Mouse (Mus musculus) MEL (cell line): ENCODE data around the gene Khnyn. TPM values are rescaled to one million over a fixed set of nuclear protein-coding genes. Genes with fewer than 3 reads are reported as not detected.

Source experiments
- DNase-seq: peaks from one replicate; pipeline ENCODE4 v3.0.0; 2011; ENCODE audit warnings: low read depth, low spot score
- H3K27ac ChIP-seq: 2 replicates; pipeline ENCODE4 v1.5.1; 2012; ENCODE audit warnings: low read depth, mild to moderate bottlenecking, control low read depth, low read length, moderate library complexity; ENCODE audit not compliant: control insufficient read depth
- H3K27me3 ChIP-seq, 2 experiments: fragments of 150-350 bp in 1 of 2; sonication (generic) in 1 of 2; 2 replicates each; pipeline ENCODE4 v1.6.1; 2012; ENCODE audit warnings: low read length in 2 of 2, mild to moderate bottlenecking in 2 of 2, improper control_type of control experiment in 1 of 2, moderate library complexity in 1 of 2; ENCODE audit not compliant: insufficient read depth in 2 of 2, control insufficient read depth in 1 of 2
- H3K36me3 ChIP-seq, 2 experiments: 2 replicates each; pipeline ENCODE4 v1.6.1; 2012 to 2014; ENCODE audit warnings: low read length in 2 of 2, improper control_type of control experiment in 1 of 2, inconsistent platforms in 1 of 2, mild to moderate bottlenecking in 1 of 2; ENCODE audit not compliant: insufficient read depth in 2 of 2, control insufficient read depth in 1 of 2
- H3K4me1 ChIP-seq, 2 experiments: fragments of 150-350 bp in 1 of 2; sonication (generic) in 1 of 2; 2 replicates each; pipeline ENCODE4 v1.6.1; 2012; ENCODE audit warnings: low read length in 2 of 2, improper control_type of control experiment in 1 of 2, mild to moderate bottlenecking in 1 of 2; ENCODE audit not compliant: insufficient read depth in 2 of 2, control insufficient read depth in 1 of 2
- H3K4me3 ChIP-seq, 2 experiments: fragments of 150-350 bp in 1 of 2; sonication (generic) in 1 of 2; 2 replicates each; pipeline ENCODE4 v1.5.1; 2012; ENCODE audit warnings: low read depth in 2 of 2, low read length in 2 of 2, mild to moderate bottlenecking in 2 of 2, moderate library complexity in 2 of 2, control low read depth in 1 of 2, improper control_type of control experiment in 1 of 2; ENCODE audit not compliant: control insufficient read depth in 1 of 2, insufficient read depth in 1 of 2
- H3K79me2 ChIP-seq: 2 replicates; pipeline ENCODE4 v1.6.1; 2012; ENCODE audit warnings: mild to moderate bottlenecking, low read length, moderate library complexity; ENCODE audit not compliant: control insufficient read depth, poor library complexity, insufficient read depth
- H3K9ac ChIP-seq: 2 replicates; pipeline ENCODE4 v1.6.1; 2012; ENCODE audit warnings: low read depth, mild to moderate bottlenecking, control low read depth, low read length, moderate library complexity; ENCODE audit not compliant: control insufficient read depth, poor library complexity, severe bottlenecking
- H3K9me3 ChIP-seq: fragments of 150-350 bp; sonication (generic); replicated peaks from 2 replicates; pipeline ENCODE4 v1.6.1; 2012; ENCODE audit warnings: mild to moderate bottlenecking, low read length, improper control_type of control experiment, moderate library complexity; ENCODE audit not compliant: insufficient read depth
- BHLHE40 ChIP-seq: IDR thresholded peaks from 2 replicates; pipeline ENCODE4 v1.6.1; 2012; ENCODE audit warnings: low read depth, mild to moderate bottlenecking, inconsistent platforms, low read length, improper control_type of control experiment, borderline replicate concordance
- CHD2 ChIP-seq: IDR thresholded peaks from 2 replicates; pipeline ENCODE4 v1.6.1; 2011; ENCODE audit warnings: low read length, improper control_type of control experiment
- E2F4 ChIP-seq: IDR thresholded peaks from 2 replicates; pipeline ENCODE4 v1.6.1; 2011; ENCODE audit warnings: low read depth, low read length, improper control_type of control experiment, borderline replicate concordance
- ELF1 ChIP-seq: IDR thresholded peaks from 2 replicates; pipeline ENCODE4 v1.6.1; 2014; ENCODE audit warnings: low read depth, mild to moderate bottlenecking, inconsistent platforms, low read length, improper control_type of control experiment, moderate library complexity
- EP300 ChIP-seq, 2 experiments: IDR thresholded peaks; 2 replicates each; pipeline ENCODE4 v1.6.1; 2011; ENCODE audit warnings: improper control_type of control experiment in 2 of 2, low read length in 2 of 2, low read depth in 1 of 2, mild to moderate bottlenecking in 1 of 2
- GATA1 ChIP-seq: IDR thresholded peaks from 2 replicates; pipeline ENCODE4 v1.6.1; 2011; ENCODE audit warnings: low read depth, low read length, improper control_type of control experiment
- HCFC1 ChIP-seq: IDR thresholded peaks from 2 replicates; pipeline ENCODE4 v1.6.1; 2012; ENCODE audit warnings: low read depth, mild to moderate bottlenecking, inconsistent platforms, low read length, improper control_type of control experiment, moderate library complexity
- JUND ChIP-seq: IDR thresholded peaks from 2 replicates; pipeline ENCODE4 v1.6.1; 2011; ENCODE audit warnings: low read depth, mild to moderate bottlenecking, improper control_type of control experiment, low read length
- MAZ ChIP-seq: IDR thresholded peaks from 2 replicates; pipeline ENCODE4 v1.6.1; 2012; ENCODE audit warnings: low read depth, mild to moderate bottlenecking, inconsistent platforms, low read length, improper control_type of control experiment
- MXI1 ChIP-seq: IDR thresholded peaks from 2 replicates; pipeline ENCODE4 v1.6.1; 2011; ENCODE audit warnings: mild to moderate bottlenecking, low read depth, low read length, improper control_type of control experiment
- MYB ChIP-seq: IDR thresholded peaks from 2 replicates; pipeline ENCODE4 v1.6.1; 2011; ENCODE audit warnings: mild to moderate bottlenecking, low read depth, low read length, improper control_type of control experiment
- NRF1 ChIP-seq: IDR thresholded peaks from 2 replicates; pipeline ENCODE4 v1.6.1; 2014; ENCODE audit warnings: low read depth, mild to moderate bottlenecking, inconsistent platforms, low read length, improper control_type of control experiment, moderate library complexity; ENCODE audit not compliant: poor library complexity, insufficient read depth, severe bottlenecking
- POLR2A ChIP-seq, 2 experiments: IDR thresholded peaks; 2 replicates each; pipeline ENCODE4 v1.6.1; 2011 to 2012; ENCODE audit warnings: low read length in 2 of 2, mild to moderate bottlenecking in 2 of 2, control low read depth in 1 of 2, improper control_type of control experiment in 1 of 2, low read depth in 1 of 2, moderate library complexity in 1 of 2; ENCODE audit not compliant: control insufficient read depth in 1 of 2, insufficient read depth in 1 of 2, poor library complexity in 1 of 2
- POLR2AphosphoS5 ChIP-seq: IDR thresholded peaks from 2 replicates; pipeline ENCODE4 v1.6.1; 2012; ENCODE audit warnings: low read depth, borderline replicate concordance, mild to moderate bottlenecking, inconsistent platforms, low read length, moderate library complexity, mixed read lengths
- RCOR1 ChIP-seq: IDR thresholded peaks from 2 replicates; pipeline ENCODE4 v1.6.1; 2012; ENCODE audit warnings: low read depth, mild to moderate bottlenecking, inconsistent platforms, low read length, improper control_type of control experiment
- SMC3 ChIP-seq: IDR thresholded peaks from 2 replicates; pipeline ENCODE4 v1.6.1; 2011; ENCODE audit warnings: low read depth, low read length, improper control_type of control experiment
- TAL1 ChIP-seq: IDR thresholded peaks from 2 replicates; pipeline ENCODE4 v1.6.1; 2012; ENCODE audit warnings: mild to moderate bottlenecking, inconsistent platforms, low read length, moderate library complexity, mixed read lengths
- TBP ChIP-seq: IDR thresholded peaks from 2 replicates; pipeline ENCODE4 v1.8.0; 2011; ENCODE audit warnings: low read depth, low read length, improper control_type of control experiment
- TCF12 ChIP-seq: IDR thresholded peaks from 2 replicates; pipeline ENCODE4 v1.6.1; 2014; ENCODE audit warnings: low read depth, mild to moderate bottlenecking, inconsistent platforms, low read length, improper control_type of control experiment, moderate library complexity
- USF1 ChIP-seq: IDR thresholded peaks from 2 replicates; pipeline ENCODE4 v1.6.1; 2014; ENCODE audit warnings: low read depth, mild to moderate bottlenecking, inconsistent platforms, low read length, improper control_type of control experiment, moderate library complexity
- ZC3H11A ChIP-seq: IDR thresholded peaks from 2 replicates; pipeline ENCODE4 v1.6.1; 2012; ENCODE audit warnings: low read depth, mild to moderate bottlenecking, inconsistent platforms, low read length, improper control_type of control experiment
- ZKSCAN1 ChIP-seq: IDR thresholded peaks from 2 replicates; pipeline ENCODE4 v1.6.1; 2012; ENCODE audit warnings: low read depth, mild to moderate bottlenecking, inconsistent platforms, low read length, improper control_type of control experiment, moderate library complexity
- ZNF384 ChIP-seq: IDR thresholded peaks from 2 replicates; pipeline ENCODE4 v1.6.1; 2012; ENCODE audit warnings: low read depth, mild to moderate bottlenecking, inconsistent platforms, low read length, improper control_type of control experiment
- polyA plus RNA-seq, 2 experiments: library from polyadenylated mRNA; stranded (reverse) in 1 of 2; unstranded in 1 of 2; fragments of >175 nt in 1 of 2; fragments of >200 nt in 1 of 2; gene quantifications; 2 replicates each; pipeline versions ENCODE4 v1.2.1 to v1.2.4; 2012; ENCODE audit warnings: low replicate concordance in 2 of 2, low read depth in 1 of 2; ENCODE audit not compliant: insufficient read length in 2 of 2, insufficient read depth in 1 of 2, missing spikeins in 1 of 2
- total RNA-seq: library from RNA; depleted of rRNA; stranded (reverse); fragments of 300-350 nt; gene quantifications from 2 replicates; pipeline ENCODE4 v1.2.3, GENCODE M21; 2012

Gene Khnyn
- total and polyA plus RNA-seq, 3 experiments = 5.2 to 13.3 TPM; not detected in 1

DNA sequence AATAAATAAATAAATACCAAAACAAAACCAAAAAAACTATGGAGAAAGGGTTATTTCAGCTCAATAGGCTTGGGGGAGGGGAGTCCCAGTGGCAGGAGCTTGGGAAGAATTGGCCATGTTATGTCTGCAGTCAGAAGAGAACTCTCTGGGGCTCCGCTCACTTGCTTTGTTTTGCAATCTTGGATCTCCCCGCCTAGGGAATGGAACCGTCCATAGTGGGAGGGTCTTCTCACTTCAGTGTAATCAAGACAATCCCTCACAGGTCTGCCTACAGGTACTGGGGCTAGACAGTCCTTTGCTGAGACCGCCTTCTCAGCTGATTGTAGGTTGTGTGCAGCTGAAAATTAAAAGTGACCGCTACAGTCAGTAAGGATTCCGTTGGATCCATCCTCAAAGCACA, 15.2 kb upstream of the Khnyn start:
- Histone ChIP-seq H3K9me3 (no peaks in the 10 kb centered on the region), H3K27ac (no peak overlapping the region), H3K79me2 (no peaks in the 10 kb centered on the region), H3K4me3 (no peak overlapping the region), H3K9ac (no peak overlapping the region), H3K27me3 (peaks cover 3 to 7% of the 10 kb centered on the region in 2 experiments; a peak in 3 of 4 replicates), H3K36me3 (no peaks in the 10 kb centered on the region), H3K4me1 (no peaks in the 10 kb centered on the region)
- TF ChIP-seq MAZ (no peak), ZC3H11A (no peak), ZNF384 (no peak), MXI1 (no peak), BHLHE40 (no peak), JUND (no peak), MYB (no peak), POLR2AphosphoS5 (no peak), EP300 (IDR thresholded peaks at IDR 0.05; ENCODE audit: low read depth in 1 of 2, low read length in 2 of 2) (no peak), SMC3 (no peak), ELF1 (no peak), E2F4 (no peak), TBP (no peak), RCOR1 (no peak)
- no peak for DNase-seq

DNA sequence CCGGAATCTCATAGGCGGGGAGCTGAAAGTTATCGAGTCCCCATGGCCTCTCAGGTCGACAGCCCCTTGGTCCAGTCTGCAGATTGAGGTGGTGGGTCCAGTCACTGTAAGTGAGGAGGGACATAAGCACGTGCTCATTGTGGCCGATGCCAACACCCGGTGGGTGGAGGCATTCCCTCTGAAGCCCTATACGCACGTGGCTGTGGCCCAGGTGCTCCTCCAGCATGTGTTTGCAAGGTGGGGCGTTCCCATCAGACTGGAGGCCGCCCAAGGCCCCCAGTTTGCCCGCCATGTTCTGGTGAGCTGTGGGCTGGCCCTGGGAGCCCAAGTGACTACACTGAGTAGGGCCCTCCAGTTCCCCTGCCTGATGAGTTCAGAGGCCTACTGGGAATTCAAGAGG, 12.7 kb upstream of the Khnyn start:
- H3K9me3 ChIP-seq = no peaks in the 10 kb centered on the region
- H3K9ac ChIP-seq = no peak overlapping the region
- DNase-seq = no peak
- no peaks in the 10 kb centered on the region for H3K4me1 ChIP-seq
- H3K36me3 ChIP-seq = no peaks in the 10 kb centered on the region
- no peaks in the 10 kb centered on the region for H3K79me2 ChIP-seq
- peaks cover 3 to 5% of the 10 kb centered on the region in 2 experiments; a peak in 3 of 4 replicates for H3K27me3 ChIP-seq
- no peak overlapping the region for H3K4me3 ChIP-seq
- H3K27ac ChIP-seq = no peak overlapping the region
- no peak for TF ChIP-seq POLR2A (IDR thresholded peaks at IDR 0.05; ENCODE audit: control insufficient read depth in 1 of 2, insufficient read depth in 1 of 2, low read depth in 1 of 2, low read length in 2 of 2, poor library complexity in 1 of 2)
- no peak for TF ChIP-seq TCF12
- no peak for TF ChIP-seq CHD2
- no peak for TF ChIP-seq MXI1
- TF ChIP-seq GATA1 = no peak
- TF ChIP-seq ZKSCAN1 = no peak
- TF ChIP-seq NRF1 = no peak
- TF ChIP-seq ZNF384 = no peak
- no peak for TF ChIP-seq ZC3H11A
- TF ChIP-seq BHLHE40 = no peak
- TF ChIP-seq HCFC1 = no peak
- no peak for TF ChIP-seq POLR2AphosphoS5
- TF ChIP-seq TAL1 = no peak
- TF ChIP-seq USF1 = no peak
